Mouse (Mus musculus) gastrocnemius, postnatal 14 days (tissue): Measurements from ENCODE around the gene Ric8a. TPM values are rescaled to one million over a fixed set of nuclear protein-coding genes. Genes with fewer than 3 reads are reported as not detected.

Source experiments
- total RNA-seq, 2 experiments: library from RNA; stranded (reverse); gene quantifications; 2 replicates each; pipeline ENCODE4 v1.2.3; 2021

Ric8a gene
- total RNA-seq, 2 experiments from 2014 or later: 13.9 to 16.2 TPM

Other genes with a start within 250 kb of the Ric8a start
- not detected for gene Olfr61, start 228.0 kb upstream of the Ric8a start, total RNA-seq
- not detected for gene Olfr53, start 210.5 kb upstream of the Ric8a start, total RNA-seq
- not detected for gene Olfr539, start 197.0 kb upstream of the Ric8a start, total RNA-seq
- not detected for gene Olfr45, start 175.0 kb upstream of the Ric8a start, total RNA-seq
- gene Olfr541, start 159.7 kb upstream of the Ric8a start, total RNA-seq: not detected
- gene Cyp2e1, start 93.2 kb upstream of the Ric8a start, total RNA-seq: under 1 TPM; 0.21 to 0.33 TPM
- not detected for gene Syce1, start 69.1 kb upstream of the Ric8a start, total RNA-seq
- not detected for gene Zfp941, start 34.8 kb upstream of the Ric8a start, total RNA-seq
- gene Urah, start 21.9 kb upstream of the Ric8a start, total RNA-seq: not detected
- gene Scgb1c1, start 11.4 kb upstream of the Ric8a start, total RNA-seq: not detected
- not detected for gene Odf3, start 9.2 kb upstream of the Ric8a start, total RNA-seq
- gene Gm45785, start 626 bp upstream of the Ric8a start, total RNA-seq: not detected
- 10 to 100 TPM in 1 of 2 experiments, 1 to 10 TPM in 1; 8.3 to 11.1 TPM for gene Bet1l, start 620 bp downstream of the Ric8a start, total RNA-seq
- gene Psmd13, start 25.0 kb downstream of the Ric8a start, total RNA-seq: 10 to 100 TPM; 93.5 to 94.2 TPM
- 10 to 100 TPM; 19.5 to 24.7 TPM for gene Sirt3, start 25.4 kb downstream of the Ric8a start, total RNA-seq
- gene Cox8b, start 43.5 kb downstream of the Ric8a start, total RNA-seq: 1,000 to 10,000 TPM; 1,269 to 1,458 TPM
- gene Nlrp6, start 63.9 kb downstream of the Ric8a start, total RNA-seq: not detected
- gene Pgghg, start 84.4 kb downstream of the Ric8a start, total RNA-seq: 1 to 10 TPM; 6.7 to 6.9 TPM
- gene Ifitm5, start 93.3 kb downstream of the Ric8a start, total RNA-seq: not detected
- not detected for gene Gm45717, start 99.0 kb downstream of the Ric8a start, total RNA-seq
- gene Ifitm2, start 99.0 kb downstream of the Ric8a start, total RNA-seq: 100 to 1,000 TPM in 1 of 2 experiments, 10 to 100 TPM in 1; 83.9 to 105 TPM
- gene Ifitm1, start 110.3 kb downstream of the Ric8a start, total RNA-seq: 1 to 10 TPM; 1.3 to 1.4 TPM
- gene Ifitm3, start 153.8 kb downstream of the Ric8a start, total RNA-seq: 10 to 100 TPM; 44.9 to 54.0 TPM
- gene Ifitm6, start 161.0 kb downstream of the Ric8a start, total RNA-seq: not detected
- not detected for gene Gm17387, start 172.2 kb downstream of the Ric8a start, total RNA-seq
- gene B4galnt4, start 204.1 kb downstream of the Ric8a start, total RNA-seq: under 1 TPM in 1 of 2 experiments, not detected in 1; 0.23 TPM
- not detected for gene Pkp3, start 221.3 kb downstream of the Ric8a start, total RNA-seq
- gene Sigirr, start 243.6 kb downstream of the Ric8a start, total RNA-seq: 1 to 10 TPM; 2.8 to 3.2 TPM